Mouse (Mus musculus): ENCODE results near the gene Vmn2r46.
"Not testable (repeated sequence)": the region's sequence is repeated elsewhere in the genome, so short reads cannot be mapped to it uniquely, and the experiment has no call there.

Gene Vmn2r46

DNA sequence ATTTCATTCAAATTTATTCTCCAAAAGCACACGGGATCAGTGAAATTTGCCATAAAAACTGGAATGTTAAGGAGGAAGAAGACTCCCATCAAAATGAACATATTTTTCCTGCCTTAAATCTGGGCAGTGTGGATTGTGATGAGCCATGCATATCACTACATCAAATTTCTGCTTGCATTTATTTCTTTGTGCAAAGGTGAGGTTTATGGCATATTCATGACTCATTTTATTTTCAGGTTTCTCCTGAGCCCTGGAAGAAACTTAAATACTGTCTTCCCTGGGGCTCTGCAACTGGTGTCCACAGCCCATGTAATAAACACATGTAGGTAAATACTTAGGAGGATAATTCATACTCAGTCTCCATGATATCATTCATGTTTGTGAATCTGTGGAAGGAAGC is at the start of gene Vmn2r46:
Gene Vmn2r46 (minus strand): TSS at position 101 of the 400 bp plus-strand sequence.
- not testable (repeated sequence) for DNase-seq (ENCODE audit: low spot score)

Measured in ovary, adult 18-20 months (tissue).